Mouse (Mus musculus) G1E (cell line): ENCODE results near the gene Acp4.

Experiments
- CTCF ChIP-seq: IDR thresholded peaks from 2 replicates; pipeline ENCODE4 v1.5.1; 2012; ENCODE audit warnings: low read depth, low read length, inconsistent platforms, mixed read lengths
- GATA1 ChIP-seq: IDR thresholded peaks from 2 replicates; pipeline ENCODE4 v1.6.1; 2012; ENCODE audit warnings: borderline replicate concordance, low read length, inconsistent platforms, mixed read lengths
- TAL1 ChIP-seq: conservative IDR thresholded peaks from 2 replicates; pipeline ENCODE4 v1.6.1; 2012; ENCODE audit warnings: low read depth, low read length, inconsistent platforms, mixed read lengths

- TF ChIP-seq CTCF (no peak), TAL1 (no peak), GATA1 (no peak)
Measured at GRCm38 (mm10) chr7:44253023-44253616, 4.1 kb downstream of the Acp4 start.
